Mouse (Mus musculus) CH12.LX (cell line): Measurements from ENCODE around the gene Bmp6. TPM values are rescaled to one million over a fixed set of nuclear protein-coding genes. Genes with fewer than 3 reads are reported as not detected.

Experiments used
- DNase-seq: peaks from one replicate; pipeline ENCODE4 v3.0.0-alpha.2; 2013; ENCODE audit errors: extremely low read depth
- H3K27ac ChIP-seq: 2 replicates; pipeline ENCODE4 v1.5.1; 2012; ENCODE audit warnings: low read depth, mild to moderate bottlenecking, control low read depth, moderate library complexity; ENCODE audit not compliant: insufficient read depth
- H3K27me3 ChIP-seq: replicated peaks from 2 replicates; pipeline ENCODE3; 2012; ENCODE audit warnings: inconsistent platforms
- H3K36me3 ChIP-seq, 2 experiments: replicated peaks in 1 of 2; 2 replicates each; pipeline versions ENCODE3 to v1.6.1; 2012; ENCODE audit warnings: inconsistent platforms in 1 of 2, low read length in 1 of 2, mild to moderate bottlenecking in 1 of 2, mixed read lengths in 1 of 2, moderate library complexity in 1 of 2; ENCODE audit not compliant: control insufficient read depth in 1 of 2, insufficient read depth in 1 of 2
- H3K4me1 ChIP-seq, 2 experiments: 2 replicates each; pipeline ENCODE4 v1.6.1; 2012; ENCODE audit warnings: inconsistent platforms in 1 of 2, moderate library complexity in 1 of 2; ENCODE audit not compliant: insufficient read depth in 2 of 2, control insufficient read depth in 1 of 2
- H3K4me2 ChIP-seq: 2 replicates; pipeline ENCODE4 v1.6.1; 2012; ENCODE audit warnings: low read depth, mild to moderate bottlenecking, control low read depth; ENCODE audit not compliant: poor library complexity, insufficient read depth, severe bottlenecking
- H3K4me3 ChIP-seq, 3 experiments: fragments of 150-350 bp in 1 of 3; sonication (generic) in 1 of 3; replicated peaks in 1 of 3; 2 replicates each; pipeline versions ENCODE3 to v1.5.1; 2011 to 2012; ENCODE audit warnings: low read depth in 2 of 3, low read length in 2 of 3, mild to moderate bottlenecking in 2 of 3, moderate library complexity in 2 of 3, control low read depth in 1 of 3, improper control_type of control experiment in 1 of 3, inconsistent platforms in 1 of 3, mixed read lengths in 1 of 3; ENCODE audit not compliant: poor library complexity in 1 of 3
- H3K79me2 ChIP-seq: replicated peaks from 2 replicates; pipeline ENCODE4 v1.6.1; 2012; ENCODE audit warnings: mild to moderate bottlenecking, moderate library complexity; ENCODE audit not compliant: control insufficient read depth, poor library complexity, insufficient read depth, severe bottlenecking; ENCODE audit errors: extremely low read depth
- H3K9ac ChIP-seq: 2 replicates; pipeline ENCODE4 v1.6.1; 2012; ENCODE audit warnings: low read depth, mild to moderate bottlenecking, control low read depth, moderate library complexity; ENCODE audit not compliant: insufficient read depth
- H3K9me3 ChIP-seq: replicated peaks from 2 replicates; pipeline ENCODE3; 2012; ENCODE audit warnings: low read length, inconsistent platforms, mixed read lengths
- BHLHE40 ChIP-seq: IDR thresholded peaks from 2 replicates; pipeline ENCODE4 v1.6.1; 2011; ENCODE audit warnings: mild to moderate bottlenecking, low read depth, low read length, improper control_type of control experiment
- CHD1 ChIP-seq: IDR thresholded peaks from 2 replicates; pipeline ENCODE4 v1.6.1; 2012; ENCODE audit warnings: low read depth, low read length, improper control_type of control experiment, inconsistent platforms
- CTCF ChIP-seq, 2 experiments: IDR thresholded peaks in 1 of 2; conservative IDR thresholded peaks in 1 of 2; 2 replicates each; pipeline ENCODE4 v1.5.1; 2011 to 2012; ENCODE audit warnings: low read depth in 2 of 2, low read length in 2 of 2, improper control_type of control experiment in 1 of 2, inconsistent platforms in 1 of 2, mild to moderate bottlenecking in 1 of 2, moderate library complexity in 1 of 2
- ELF1 ChIP-seq: IDR thresholded peaks from 2 replicates; pipeline ENCODE4 v1.6.1; 2014; ENCODE audit warnings: low read depth, mild to moderate bottlenecking, inconsistent platforms, low read length, improper control_type of control experiment
- EP300 ChIP-seq: IDR thresholded peaks from 2 replicates; pipeline ENCODE4 v1.6.1; 2011; ENCODE audit warnings: low read length, improper control_type of control experiment
- ETS1 ChIP-seq: conservative IDR thresholded peaks from 2 replicates; pipeline ENCODE4 v1.6.1; 2012; ENCODE audit warnings: low read depth, mild to moderate bottlenecking, inconsistent platforms, low read length, improper control_type of control experiment, moderate library complexity
- IRF4 ChIP-seq: IDR thresholded peaks from 2 replicates; pipeline ENCODE4 v1.6.1; 2014; ENCODE audit warnings: low read depth, mild to moderate bottlenecking, inconsistent platforms, low read length, improper control_type of control experiment
- JUND ChIP-seq: conservative IDR thresholded peaks from 2 replicates; pipeline ENCODE4 v1.6.1; 2011; ENCODE audit warnings: low read depth, low read length, improper control_type of control experiment
- MAX ChIP-seq: IDR thresholded peaks from 2 replicates; pipeline ENCODE4 v1.6.1; 2011; ENCODE audit warnings: low read length, improper control_type of control experiment
- MAZ ChIP-seq: IDR thresholded peaks from 2 replicates; pipeline ENCODE4 v1.6.1; 2012; ENCODE audit warnings: low read depth, mild to moderate bottlenecking, inconsistent platforms, low read length, improper control_type of control experiment, moderate library complexity
- NRF1 ChIP-seq: IDR thresholded peaks from 2 replicates; pipeline ENCODE4 v1.6.1; 2014; ENCODE audit warnings: low read depth, mild to moderate bottlenecking, inconsistent platforms, low read length, improper control_type of control experiment, moderate library complexity
- POLR2A ChIP-seq: IDR thresholded peaks from 2 replicates; pipeline ENCODE4 v1.6.1; 2011; ENCODE audit warnings: low read depth, mild to moderate bottlenecking, improper control_type of control experiment, low read length
- SIN3A ChIP-seq: IDR thresholded peaks from 2 replicates; pipeline ENCODE4 v1.6.1; 2012; ENCODE audit warnings: low read length, improper control_type of control experiment, inconsistent platforms
- SMC3 ChIP-seq: IDR thresholded peaks from 2 replicates; pipeline ENCODE4 v1.6.1; 2011; ENCODE audit warnings: low read depth, low read length, improper control_type of control experiment
- TBP ChIP-seq: conservative IDR thresholded peaks from 2 replicates; pipeline ENCODE4 v1.6.1; 2011; ENCODE audit warnings: low read depth, low read length, improper control_type of control experiment
- UBTF ChIP-seq: IDR thresholded peaks from 2 replicates; pipeline ENCODE4 v1.6.1; 2012; ENCODE audit warnings: low read depth, mild to moderate bottlenecking, inconsistent platforms, low read length, improper control_type of control experiment, moderate library complexity
- USF2 ChIP-seq: conservative IDR thresholded peaks from 2 replicates; pipeline ENCODE4 v1.6.1; 2011; ENCODE audit warnings: low read depth, low read length, improper control_type of control experiment
- ZKSCAN1 ChIP-seq: IDR thresholded peaks from 2 replicates; pipeline ENCODE4 v1.6.1; 2012; ENCODE audit warnings: low read depth, inconsistent platforms, low read length, improper control_type of control experiment, borderline replicate concordance
- ZMIZ1 ChIP-seq: IDR thresholded peaks from 2 replicates; pipeline ENCODE4 v1.6.1; 2012; ENCODE audit warnings: low read depth, mild to moderate bottlenecking, inconsistent platforms, low read length, improper control_type of control experiment
- ZNF384 ChIP-seq: IDR thresholded peaks from 2 replicates; pipeline ENCODE4 v1.6.1; 2012; ENCODE audit warnings: low read depth, low read length, improper control_type of control experiment, inconsistent platforms
- dilution Hi-C: fragments of 300-500 bp; cut with MboI; formaldehyde crosslinking; loops from 2 replicates; pipeline ENCODE4 v1.14.3; 2020; ENCODE audit warnings: low sequenced_read_pairs; ENCODE audit not compliant: extremely low pct_unique_long_range_greater_than_20kb, extremely low pct_ligation_motif_present
- in situ Hi-C: fragments of 300-500 bp; cut with MboI; formaldehyde crosslinking; loops from 3 replicates; pipeline ENCODE4 v1.14.3; 2019; ENCODE audit warnings: low sequenced_read_pairs, low pct_ligation_motif_present, low pct_unique_long_range_greater_than_20kb, mixed read lengths
- polyA plus RNA-seq: library from polyadenylated mRNA; unstranded; fragments of >175 nt; gene quantifications from 2 replicates; pipeline ENCODE4 v1.2.1, GENCODE M21; 2012; ENCODE audit warnings: low read depth; ENCODE audit not compliant: insufficient read length
- total RNA-seq, 2 experiments: library from RNA; depleted of rRNA; stranded (reverse); fragments of 300-350 nt in 1 of 2; fragments of >200 nt in 1 of 2; gene quantifications; 2 replicates each; pipeline ENCODE4 v1.2.3; 2012 to 2014

Bmp6 gene
- total and polyA plus RNA-seq, 3 experiments: 0.16 to 3.5 (median 0.77) TPM

GRCm38 (mm10) chr13:38296601-38297000 lies 48.3 kb upstream of the Bmp6 start:
- H3K4me3 ChIP-seq: no peak overlapping the region

DNA sequence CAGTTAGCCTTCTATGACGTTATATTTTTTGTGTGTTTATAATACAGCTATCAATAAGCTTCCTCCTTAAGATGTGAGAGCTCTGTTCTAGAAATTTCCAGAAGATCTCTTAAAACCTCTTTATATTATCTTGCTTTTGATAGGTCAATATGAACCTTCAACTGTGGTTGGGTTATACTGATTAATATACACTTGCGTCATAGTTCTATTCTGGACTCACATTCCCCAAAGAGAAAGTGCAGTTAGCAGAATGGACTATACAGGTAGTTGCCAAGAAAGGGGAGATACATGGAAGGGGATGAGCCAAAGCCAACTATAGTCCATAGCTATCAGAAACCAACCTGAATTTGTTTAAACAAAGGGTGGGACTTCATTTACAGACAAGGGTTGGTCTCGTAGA lies 33.8 kb upstream of the Bmp6 start:
- dilution Hi-C loops: no loop called here
- Histone ChIP-seq H3K27ac (no peak overlapping the region), H3K4me3 (no peak overlapping the region), H3K9me3 (peaks cover 2% of the 10 kb centered on the region), H3K36me3 (no peaks in the 10 kb centered on the region), H3K9ac (no peak overlapping the region), H3K79me2 (no peaks in the 10 kb centered on the region), H3K27me3 (no peaks in the 10 kb centered on the region), H3K4me2 (no peak overlapping the region), H3K4me1 (no peaks in the 10 kb centered on the region)
- TF ChIP-seq SIN3A: no peak
- no peak for TF ChIP-seq POLR2A
- no peak for TF ChIP-seq UBTF
- TF ChIP-seq ZKSCAN1: no peak
- TF ChIP-seq BHLHE40: no peak
- no peak for TF ChIP-seq ZNF384
- TF ChIP-seq MAZ: no peak
- TF ChIP-seq NRF1: no peak
- no peak for TF ChIP-seq CHD1
- no peak for TF ChIP-seq CTCF (conservative IDR thresholded peaks at IDR 0.05 in 1 of 2, IDR thresholded peaks at IDR 0.05 in 1 of 2; ENCODE audit: low read depth in 2 of 2, low read length in 2 of 2)
- no peak for TF ChIP-seq JUND
- no peak for TF ChIP-seq TBP
- TF ChIP-seq ELF1: no peak
- no peak for DNase-seq
- in situ Hi-C loops: no loop called here

More at GRCm38 (mm10) chr13:38296601-38297000, 48.3 kb upstream of the Bmp6 start:
- dilution Hi-C loops: no loop called here
- DNase-seq: no peak
- no peaks in the 10 kb centered on the region for H3K36me3 ChIP-seq
- peaks cover 4% of the 10 kb centered on the region for H3K9me3 ChIP-seq
- in situ Hi-C loops: no loop called here
- peaks cover 4 to 9% of the 10 kb centered on the region in 2 experiments; a peak in 3 of 4 replicates for H3K4me1 ChIP-seq
- no peaks in the 10 kb centered on the region; the same call in 1 of the 2 replicates for H3K79me2 ChIP-seq
- no peak overlapping the region for H3K27ac ChIP-seq
- no peak for TF ChIP-seq ZMIZ1
- TF ChIP-seq BHLHE40: no peak
- TF ChIP-seq ZKSCAN1: no peak
- no peak for TF ChIP-seq USF2
- no peak for TF ChIP-seq EP300
- no peak for TF ChIP-seq ETS1
- no peak for TF ChIP-seq SMC3
- no peak for TF ChIP-seq IRF4
- TF ChIP-seq MAX: no peak
- TF ChIP-seq, all 38 proteins: peak for 0
- Histone ChIP-seq H3K9ac (no peak overlapping the region), H3K27me3 (no peaks in the 10 kb centered on the region), H3K4me2 (peak overlapping the region; percentile 56)
